Mouse (Mus musculus): ENCODE results near the gene Calu.

- TF ChIP-seq POLR2A (IDR thresholded peaks at IDR 0.05; ENCODE audit: borderline replicate concordance, extremely low read depth, low read depth, low read length), result no peak
- no peak for TF ChIP-seq CTCF (IDR thresholded peaks at IDR 0.05; ENCODE audit: insufficient read depth, low read length)
These were observed 11.5 kb downstream of the Calu start for GRCm38 (mm10) chr6:29359386-29359785.

All from lung, adult 2 months (tissue).